8 mouse cellular contexts compared by ENCODE assay signal in the genomic region with DNA sequence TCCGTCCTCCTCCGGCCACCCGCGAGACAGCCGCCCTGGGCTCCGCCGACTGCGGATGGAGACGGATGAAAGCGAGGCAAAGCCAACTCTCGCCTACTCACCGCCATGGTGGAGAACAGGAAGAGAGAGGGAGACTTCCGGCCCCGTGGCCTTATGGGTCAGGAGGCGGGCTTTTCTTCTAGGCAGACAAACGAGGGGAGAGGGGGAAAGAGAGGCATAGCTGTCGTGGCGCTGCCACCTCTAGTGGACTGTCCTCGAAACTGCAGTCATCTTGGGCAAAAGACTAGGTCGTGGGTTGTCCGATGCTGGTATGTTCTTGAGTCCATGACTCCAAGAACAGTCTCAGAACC. TPM values are rescaled to one million over a fixed set of nuclear protein-coding genes. Genes with fewer than 3 reads are reported as not detected.
DNase-seq lines count a peak whose midpoint lies in the region; ATAC-seq and TF ChIP-seq lines count a peak whose summit lies in the region.

A gene (minus strand): TSS at position 182 of the 350 bp plus-strand sequence.

- peaks cover 41% of the 10 kb centered on the region for H3K36me3 ChIP-seq in ES-E14 (ENCODE audit: control insufficient read depth, insufficient read depth, low read length, poor library complexity, severe bottlenecking)
- H3K36me3 ChIP-seq in forebrain, embryonic 16.5 days (ENCODE audit: control insufficient read depth, insufficient read depth), result peaks cover 23% of the 10 kb centered on the region
- H3K36me3 ChIP-seq in lung, embryonic 14.5 days (ENCODE audit: insufficient read depth), result peaks cover 42% of the 10 kb centered on the region
- peaks cover 37% of the 10 kb centered on the region for H3K36me3 ChIP-seq in thymus, adult 2 months (ENCODE audit: control insufficient read depth, insufficient read depth, low read length)

- peak within 1 kb of the TSS; percentile 89 to 93 for H3K4me3 ChIP-seq in ES-E14 (ENCODE audit: insufficient read depth in 1 of 2, low read depth in 1 of 2, low read length in 2 of 2, poor library complexity in 1 of 2, severe bottlenecking in 1 of 2)
- H3K4me3 ChIP-seq in forebrain, embryonic 16.5 days (replicated peaks; ENCODE audit: low read length), result peak within 1 kb of the TSS; percentile 100
- H3K4me3 ChIP-seq in layer of hippocampus, adult 2 months, result peak within 1 kb of the TSS; percentile 98
- H3K4me3 ChIP-seq in lung, embryonic 14.5 days (ENCODE audit: low read depth, low read length), result peak within 1 kb of the TSS; percentile 95
- peak within 1 kb of the TSS; percentile 79 for H3K4me3 ChIP-seq in olfactory bulb, adult 2 months (ENCODE audit: insufficient read depth, low read depth, low read length)
- peak within 1 kb of the TSS; percentile 76 for H3K4me3 ChIP-seq in thymus, adult 2 months (ENCODE audit: control insufficient read depth, insufficient read depth, low read length)

- peak; percentile 96 for TF ChIP-seq CTCF in layer of hippocampus, adult 2 months (conservative IDR thresholded peaks at IDR 0.05)
- peak; percentile 96 for TF ChIP-seq CTCF in lung, embryonic 14.5 days (IDR thresholded peaks at IDR 0.05; ENCODE audit: low read depth)
- TF ChIP-seq CTCF in olfactory bulb, adult 2 months (IDR thresholded peaks at IDR 0.05; ENCODE audit: insufficient read depth, low read depth, low read length), result peak; percentile 60
- TF ChIP-seq CTCF in thymus, adult 2 months (IDR thresholded peaks at IDR 0.05; ENCODE audit: borderline replicate concordance, control insufficient read depth, extremely low read depth, insufficient read depth, low read length, poor library complexity), result peak; percentile 71

- H3K9ac ChIP-seq in ES-E14 (ENCODE audit: insufficient read depth, low read depth, low read length, poor library complexity, severe bottlenecking), result peak within 1 kb of the TSS; percentile 97
- H3K9ac ChIP-seq in forebrain, embryonic 16.5 days (replicated peaks; ENCODE audit: low read depth, low read length), result peak within 1 kb of the TSS; percentile 99
- peak within 1 kb of the TSS; percentile 100 for H3K9ac ChIP-seq in lung, embryonic 14.5 days

- DNase-seq in ES-E14 (ENCODE audit: low read depth, low spot score), result peak; percentile 93
- peak; percentile 90 for DNase-seq in cerebellum, adult 11-12 months
- DNase-seq in heart, postnatal 36 days, result peak; percentile 89 to 90
- DNase-seq in layer of hippocampus, adult 2 months (ENCODE audit: low spot score in 2 of 2), result peak; percentile 89 to 95
- DNase-seq in lung, embryonic 14.5 days, result peak; percentile 97
- DNase-seq in thymus, adult 2 months, result peak; percentile 93

- H3K9me3 ChIP-seq in ES-E14 (ENCODE audit: control insufficient read depth, insufficient read depth, low read depth, low read length), result no peaks in the 10 kb centered on the region
- H3K9me3 ChIP-seq in forebrain, embryonic 16.5 days (ENCODE audit: control insufficient read depth, low read length), result no peaks in the 10 kb centered on the region
- H3K9me3 ChIP-seq in lung, embryonic 14.5 days (ENCODE audit: low read depth, low read length), result no peaks in the 10 kb centered on the region

- peak within 1 kb of the TSS; percentile 90 for H3K4me2 ChIP-seq in forebrain, embryonic 16.5 days (ENCODE audit: low read length)
- peak within 1 kb of the TSS; percentile 97 for H3K4me2 ChIP-seq in lung, embryonic 14.5 days

- WGBS in forebrain, embryonic 16.5 days, result 0% methylated on average over 21 of the region's 21 CpGs
- WGBS in lung, embryonic 14.5 days, result 0% methylated on average over 21 of the region's 21 CpGs
- under 1% methylated on average over 21 of the region's 21 CpGs for WGBS in olfactory bulb, adult 2 months
- 0% methylated on average over 21 of the region's 21 CpGs for WGBS in thymus, adult 2 months

- ATAC-seq in forebrain, embryonic 16.5 days, result peak; percentile 99
- peak; percentile 97 for ATAC-seq in lung, embryonic 14.5 days (ENCODE audit: insufficient read depth)

- peak within 1 kb of the TSS; percentile 79 for H3K27ac ChIP-seq in ES-E14 (ENCODE audit: insufficient read depth, low read depth, low read length, poor library complexity, severe bottlenecking)
- H3K27ac ChIP-seq in forebrain, embryonic 16.5 days (ENCODE audit: low read length), result peak within 1 kb of the TSS; percentile 93
- peak within 1 kb of the TSS; percentile 96 for H3K27ac ChIP-seq in layer of hippocampus, adult 2 months
- H3K27ac ChIP-seq in lung, embryonic 14.5 days (ENCODE audit: low read depth), result peak within 1 kb of the TSS; percentile 95
- 0 out of 2 replicates have a peak within 1 kb of the TSS, but pooled peaks have one; percentile 47 for H3K27ac ChIP-seq in olfactory bulb, adult 2 months (ENCODE audit: insufficient read depth, low read depth, low read length)
- peak within 1 kb of the TSS; percentile 5; the same call in 1 of the 2 replicates for H3K27ac ChIP-seq in thymus, adult 2 months (ENCODE audit: control insufficient read depth, insufficient read depth, low read length)

- peaks cover 0 to 11% of the 10 kb centered on the region in 2 experiments; a peak in 1 of 4 replicates for H3K4me1 ChIP-seq in ES-E14 (ENCODE audit: control insufficient read depth in 2 of 2, insufficient read depth in 2 of 2, low read length in 2 of 2, poor library complexity in 1 of 2)
- H3K4me1 ChIP-seq in forebrain, embryonic 16.5 days (replicated peaks; ENCODE audit: control insufficient read depth, insufficient read depth, low read length), result peaks cover 21% of the 10 kb centered on the region
- H3K4me1 ChIP-seq in lung, embryonic 14.5 days (ENCODE audit: insufficient read depth), result peaks cover 10% of the 10 kb centered on the region; the same call in 1 of the 2 replicates
- peaks cover 9% of the 10 kb centered on the region for H3K4me1 ChIP-seq in olfactory bulb, adult 2 months (ENCODE audit: control insufficient read depth, insufficient read depth, low read length)
- peaks cover 4% of the 10 kb centered on the region for H3K4me1 ChIP-seq in thymus, adult 2 months (replicated peaks; ENCODE audit: control insufficient read depth, insufficient read depth, low read length)

- H3K27me3 ChIP-seq in forebrain, embryonic 16.5 days (replicated peaks; ENCODE audit: control insufficient read depth, insufficient read depth, low read length), result no peaks in the 10 kb centered on the region
- no peaks in the 10 kb centered on the region for H3K27me3 ChIP-seq in lung, embryonic 14.5 days (ENCODE audit: insufficient read depth, low read length)
- no peaks in the 10 kb centered on the region for H3K27me3 ChIP-seq in thymus, adult 2 months (ENCODE audit: control insufficient read depth, insufficient read depth, low read length)

- intact Hi-C loops in heart, postnatal 36 days (cut with DNase I), result loop anchor here (5.0 to 10.0 kb wide), 3 partner anchors 166 to 549 kb away; a partner anchor contains a TSS

- in situ Hi-C loops in ES-E14 (cut with MboI; ENCODE audit: low sequenced_read_pairs in 2 of 2, unreplicated experiment in 2 of 2), result no loop called here

- TF ChIP-seq POLR2A in olfactory bulb, adult 2 months (IDR thresholded peaks at IDR 0.05; ENCODE audit: insufficient read depth, low read depth, low read length), result peak; percentile 78
- TF ChIP-seq POLR2A in thymus, adult 2 months (IDR thresholded peaks at IDR 0.05; ENCODE audit: control insufficient read depth, extremely low read depth, insufficient read depth, low read length, poor library complexity), result peak; percentile 81

TF ChIP-seq in ES-E14, 5 proteins besides CTCF, POLR2A, EP300 and RAD21:
- TF ChIP-seq ZNF384 (IDR thresholded peaks at IDR 0.05; ENCODE audit: low read depth, low read length), result no peak
- no peak for TF ChIP-seq CHD2 (IDR thresholded peaks at IDR 0.05; ENCODE audit: low read depth, low read length)
- TF ChIP-seq MAFK (IDR thresholded peaks at IDR 0.05; ENCODE audit: insufficient read depth, low read depth, low read length), result no peak
- TF ChIP-seq ZC3H11A (IDR thresholded peaks at IDR 0.05; ENCODE audit: borderline replicate concordance, low read depth, low read length), result no peak
- no peak for TF ChIP-seq HCFC1 (IDR thresholded peaks at IDR 0.05; ENCODE audit: borderline replicate concordance, insufficient read depth, low read length)
TF ChIP-seq in ES-E14: peak in this region for 0.

RNA-seq across cellular contexts. Expression of the gene that starts here (rescaled TPM):
- 1,283 and 1,442 TPM in 2 replicates for total RNA-seq in ES-E14 (2012; rRNA removed)
- polyA plus RNA-seq in forebrain, embryonic 16.5 days (2015; fragmentation: Nextera tagmentation; extraction: Ambion mirVana), result 281 and 302 TPM in 2 replicates
- total RNA-seq in heart, postnatal 36 days (2021), result 100 to 1,000 TPM; 239 to 270 TPM
- total RNA-seq in layer of hippocampus, adult 2 months (2021), result 100 to 1,000 TPM; 291 to 317 TPM
- 548 and 564 TPM in 2 replicates for polyA plus RNA-seq in lung, embryonic 14.5 days (2014; fragmentation: Nextera tagmentation; extraction: Ambion mirVana)
- polyA plus RNA-seq in olfactory bulb, adult 2 months (2012; ENCODE audit: insufficient read depth, insufficient read length, low replicate concordance, missing spikeins), result not detected in 2 replicates
- polyA plus RNA-seq in thymus, adult 2 months (2012; rRNA removed), result 418 and 466 TPM in 2 replicates

Comparison
In these comparisons a context has a peak if more than half of its experiments do, and no peak if none do; other contexts are left out.
1. Peak in every context shown above with its lines: DNase-seq, ATAC-seq, H3K4me3 ChIP-seq and H3K27ac ChIP-seq.
2. RNA of the gene that starts here (polyA plus RNA-seq): 548 to 564 TPM in lung, embryonic 14.5 days, 418 to 466 TPM in thymus, adult 2 months and 281 to 302 TPM in forebrain, embryonic 16.5 days; not detected in olfactory bulb, adult 2 months; every median in the first group is over 100 times any median in the second.
3. H3K27ac ChIP-seq: peak in every context shown above with its lines; median percentile 96 in layer of hippocampus, adult 2 months; 95 in lung, embryonic 14.5 days; 93 in forebrain, embryonic 16.5 days; 79 in ES-E14; 47 in olfactory bulb, adult 2 months; 5 in thymus, adult 2 months.